Mouse (Mus musculus) ES-E14 (cell line): Measurements from ENCODE around the gene Ndufs6.

Experiments
- CHD2 ChIP-seq: IDR thresholded peaks from 2 replicates; pipeline ENCODE4 v1.6.1; 2014; ENCODE audit warnings: mild to moderate bottlenecking, low read depth, low read length, inconsistent platforms
- HCFC1 ChIP-seq: IDR thresholded peaks from 2 replicates; pipeline ENCODE4 v1.6.1; 2012; ENCODE audit warnings: low read length, inconsistent platforms, borderline replicate concordance; ENCODE audit not compliant: insufficient read depth
- ZC3H11A ChIP-seq: IDR thresholded peaks from 2 replicates; pipeline ENCODE4 v1.6.1; 2012; ENCODE audit warnings: low read depth, mild to moderate bottlenecking, inconsistent platforms, low read length, borderline replicate concordance
- ZNF384 ChIP-seq: IDR thresholded peaks from 2 replicates; pipeline ENCODE4 v1.6.1; 2012; ENCODE audit warnings: low read depth, low read length, inconsistent platforms

DNA sequence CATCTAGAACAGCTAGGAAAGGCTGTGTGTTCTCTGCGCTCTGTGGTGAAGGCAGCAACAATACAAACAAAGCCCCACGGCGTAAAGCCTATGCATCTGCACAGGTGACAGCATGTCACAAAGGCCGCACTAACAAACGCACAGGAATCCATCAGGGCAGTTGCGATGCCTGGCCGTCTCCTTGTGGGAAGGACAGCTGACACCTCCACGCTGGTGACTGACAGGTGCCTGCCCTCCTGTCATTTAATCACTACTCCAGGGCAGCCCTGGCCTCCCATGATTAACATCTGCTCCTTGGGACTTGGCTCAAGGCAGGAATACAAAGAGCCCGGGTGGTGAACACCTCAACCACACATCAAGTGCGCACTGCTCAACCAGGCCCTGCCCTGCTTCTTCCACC is 5.7 kb downstream of the Ndufs6 start:
- TF ChIP-seq ZC3H11A (no peak), ZNF384 (no peak), HCFC1 (no peak), CHD2 (no peak)
